Mouse (Mus musculus): ENCODE data around the gene Hoxa4.

Hoxa4 gene

GRCm38 (mm10) chr6:52190906-52191810 lies at the start of gene Hoxa4:
TSS of gene Hoxa4 (minus strand) at chr6:52191753.
- no peak for DNase-seq (ENCODE audit: low spot score in 2 of 2)

DNA sequence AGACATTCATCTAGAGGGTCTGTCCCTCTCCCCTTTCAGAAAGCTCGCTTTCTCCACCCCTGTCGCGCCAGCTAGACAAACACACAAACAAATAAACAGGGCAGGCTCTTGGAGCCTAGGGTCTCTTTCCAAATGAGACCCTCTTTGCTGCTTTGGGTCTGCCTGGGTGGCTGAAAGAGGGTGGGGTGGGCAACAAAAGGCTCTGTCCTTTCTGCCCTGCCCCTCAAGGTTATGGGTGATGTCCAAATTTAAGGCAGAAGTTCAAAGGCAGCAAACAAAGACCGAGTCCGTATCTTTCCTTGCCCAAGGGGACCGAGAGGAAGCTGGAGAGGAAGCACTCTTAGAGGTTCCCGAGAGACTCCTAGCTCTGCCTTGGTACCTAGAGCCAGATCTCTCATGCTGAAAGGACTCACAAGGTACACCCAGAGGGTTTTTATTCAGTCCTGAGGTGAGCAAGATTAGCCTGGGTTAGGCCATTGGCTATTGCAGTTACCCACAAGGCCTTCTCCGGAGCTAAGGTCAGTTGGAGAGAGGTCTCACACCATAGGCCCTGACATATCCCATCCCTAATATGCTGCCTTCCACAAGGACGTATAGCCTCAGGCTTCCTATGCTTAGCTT lies 49.6 kb upstream of the Hoxa4 start:
- DNase-seq (ENCODE audit: low spot score in 2 of 2): no peak

GRCm38 (mm10) chr6:52240389-52241000 lies 48.9 kb upstream of the Hoxa4 start, which contains the start of gene Hoxa10:
TSS of gene Hoxa10 (minus strand) at chr6:52240854.
- no peak for DNase-seq (ENCODE audit: low spot score in 2 of 2)

- DNase-seq (ENCODE audit: low spot score in 2 of 2): no peak
Measured at GRCm38 (mm10) chr6:52239625-52240388, 48.3 kb upstream of the Hoxa4 start.

DNA sequence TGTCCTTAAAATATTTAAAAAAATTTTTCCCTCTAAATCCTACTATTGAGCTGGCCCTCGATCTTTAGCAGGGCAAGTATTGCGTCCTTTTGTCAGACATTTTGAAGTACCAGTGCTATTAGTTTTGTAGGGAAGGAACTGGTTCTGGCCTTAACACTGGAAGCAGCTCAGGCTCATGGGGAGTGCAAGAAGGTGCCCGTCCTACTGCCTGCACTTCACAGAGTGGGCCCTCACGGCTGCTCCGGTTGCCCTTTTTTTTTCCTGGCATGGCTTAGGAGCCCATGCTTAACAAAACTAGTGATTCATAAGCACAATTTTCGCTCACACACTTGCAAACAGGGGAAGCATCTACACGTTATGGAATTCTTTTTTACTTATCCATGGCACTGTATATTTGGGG lies 47.4 kb upstream of the Hoxa4 start:
- no peak for DNase-seq (ENCODE audit: low spot score in 2 of 2)

DNA sequence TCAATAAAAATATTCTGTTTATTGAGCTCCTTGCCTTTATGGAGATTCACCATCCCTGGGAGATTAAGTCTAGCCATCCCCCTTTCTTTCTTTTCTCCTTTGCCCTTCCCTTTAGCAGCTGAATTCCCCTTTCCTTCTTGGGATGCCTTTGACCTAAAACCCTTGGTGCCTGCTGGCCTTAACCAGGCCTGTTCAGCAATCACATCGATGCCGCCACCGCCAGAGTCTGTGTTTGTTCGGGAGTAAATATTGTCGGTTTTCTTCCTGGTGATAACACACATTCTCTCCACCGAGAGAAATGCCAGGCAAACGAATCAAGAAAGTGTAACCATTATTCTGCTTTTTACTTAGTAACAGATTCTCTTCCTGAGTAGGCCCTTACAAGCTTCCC lies 46.6 kb upstream of the Hoxa4 start:
- DNase-seq (ENCODE audit: low spot score in 2 of 2): no peak

DNA sequence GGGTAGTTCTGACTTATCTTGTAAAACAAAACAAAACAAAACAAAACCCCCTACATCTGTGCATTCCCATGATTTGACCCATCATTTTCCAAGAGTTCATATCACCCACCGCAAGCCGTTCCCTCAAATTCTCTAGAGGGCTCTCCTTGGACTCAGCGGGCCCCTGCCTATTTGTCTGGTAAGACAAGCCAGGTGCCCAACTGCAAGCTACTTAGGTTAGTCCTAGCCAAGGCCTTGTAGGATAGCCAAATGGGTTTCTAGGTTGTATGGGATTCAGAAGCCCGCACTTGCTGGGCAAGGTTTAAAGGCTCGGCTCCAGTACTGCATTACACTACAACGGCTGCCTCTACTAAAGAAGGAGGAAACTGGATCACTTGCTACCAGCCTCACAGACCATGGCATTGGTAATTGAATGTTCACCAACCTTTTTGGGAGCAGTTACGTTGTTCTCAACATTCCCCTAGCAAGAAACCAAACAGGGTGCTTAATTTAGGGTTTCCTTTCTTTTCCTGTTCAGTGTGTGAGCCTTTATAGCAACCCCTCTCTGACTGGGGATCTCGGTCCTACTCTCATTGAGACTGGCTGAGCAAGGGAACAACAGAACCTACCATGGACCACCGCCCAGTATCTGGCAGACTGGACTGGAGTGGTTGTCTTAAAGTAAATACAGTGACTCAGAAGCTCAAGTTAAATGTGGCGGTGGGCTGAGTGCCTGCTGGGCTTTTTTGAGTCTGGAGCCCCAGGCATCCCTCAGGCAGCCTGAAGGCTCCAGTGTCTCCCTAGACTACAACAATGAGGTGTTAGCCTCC lies 46.0 kb upstream of the Hoxa4 start:
- no peak for DNase-seq (ENCODE audit: low spot score in 2 of 2)

DNA sequence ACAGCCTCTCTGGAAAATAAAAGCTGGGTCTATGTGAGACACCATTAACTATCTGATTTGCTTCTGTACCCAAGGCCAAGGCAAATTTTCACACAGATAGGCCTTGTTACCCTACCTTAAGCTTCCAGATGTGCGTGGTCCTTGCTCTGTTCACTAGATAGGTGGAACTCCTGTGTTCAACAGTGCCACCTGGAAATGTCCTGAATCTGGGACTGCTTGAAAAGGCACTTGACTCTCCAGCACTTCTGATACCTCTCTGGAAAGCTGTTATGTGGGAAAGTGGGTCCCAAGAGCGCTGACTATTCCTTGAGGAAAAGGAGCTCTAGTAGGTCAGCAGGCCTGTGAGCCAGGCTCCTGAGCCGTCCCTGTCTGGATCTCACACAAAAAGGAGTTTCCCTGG lies 45.3 kb upstream of the Hoxa4 start:
- no peak for DNase-seq (ENCODE audit: low spot score in 2 of 2)

- DNase-seq (ENCODE audit: low spot score in 2 of 2): no peak
Measured at GRCm38 (mm10) chr6:52235866-52236265, 44.3 kb upstream of the Hoxa4 start.

DNA sequence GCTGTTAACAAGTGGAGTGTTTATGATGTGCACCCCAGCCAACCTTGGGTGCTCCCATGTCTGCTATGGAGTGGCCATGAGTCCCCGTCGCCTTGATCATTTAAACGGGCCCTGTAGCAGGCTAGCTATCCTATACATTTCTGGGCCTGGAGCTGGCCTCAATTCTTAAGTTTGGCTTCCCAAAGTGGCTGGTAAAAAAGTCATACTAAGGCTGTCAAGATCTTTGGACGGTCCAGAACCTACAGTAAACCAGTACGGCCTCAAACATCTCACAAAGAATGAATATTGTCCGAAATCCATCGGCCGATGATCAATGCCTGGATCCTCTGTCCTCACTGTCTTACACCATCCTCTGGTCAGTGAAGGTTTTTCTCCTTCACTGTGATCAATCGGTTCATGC lies 43.7 kb upstream of the Hoxa4 start:
- no peak for DNase-seq (ENCODE audit: low spot score in 2 of 2)

- no peak for DNase-seq (ENCODE audit: low spot score in 2 of 2)
Measured at GRCm38 (mm10) chr6:52234428-52235140, 43.0 kb upstream of the Hoxa4 start.

DNA sequence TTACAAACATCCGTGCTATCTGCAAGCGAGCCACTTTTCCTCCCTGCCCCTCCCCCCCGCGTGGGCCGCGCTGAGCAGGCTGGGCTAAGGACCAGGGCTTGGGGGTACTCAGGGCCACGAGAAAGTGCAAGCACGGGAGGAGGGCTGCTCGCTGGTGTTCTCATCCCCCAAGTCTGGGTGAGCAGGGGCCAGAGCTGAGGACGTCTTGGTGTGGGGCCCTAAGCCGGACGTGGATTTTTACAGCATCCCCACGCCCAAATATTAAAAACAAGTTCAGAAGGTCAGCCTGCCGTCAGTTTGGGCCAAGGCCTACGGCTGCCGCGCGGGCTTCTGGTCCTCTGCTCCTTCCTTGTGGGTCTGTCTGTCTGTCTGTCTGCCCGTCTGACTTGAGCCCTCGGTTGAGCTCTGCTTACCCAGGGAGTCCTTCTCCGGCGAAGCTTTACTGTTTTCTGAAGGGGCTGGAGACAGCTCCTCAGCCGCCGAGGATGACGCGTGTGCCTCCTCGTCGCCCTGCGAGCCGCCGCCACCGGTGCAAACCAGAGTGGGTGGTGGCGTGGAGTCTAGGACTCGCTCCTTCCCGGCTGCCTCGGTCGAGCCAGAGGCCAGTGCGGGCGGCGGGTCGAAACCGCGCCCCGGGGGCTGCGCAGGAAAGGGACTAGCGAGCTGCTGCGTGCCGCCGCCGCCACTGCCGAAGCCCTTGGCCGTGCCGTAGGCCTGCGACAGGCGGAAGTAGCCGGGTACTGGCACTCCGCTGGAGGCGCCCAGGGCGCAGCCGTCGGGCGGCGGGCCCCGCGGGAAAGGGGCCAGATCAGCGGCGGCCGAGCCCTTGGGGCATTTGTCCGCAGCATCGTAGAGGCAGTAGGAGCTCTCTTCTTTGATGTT lies 42.2 kb upstream of the Hoxa4 start:
- no peak for DNase-seq (ENCODE audit: low spot score in 2 of 2)

- no peak for DNase-seq (ENCODE audit: low spot score in 2 of 2)
Measured at GRCm38 (mm10) chr6:52232984-52233545, 41.5 kb upstream of the Hoxa4 start.

DNA sequence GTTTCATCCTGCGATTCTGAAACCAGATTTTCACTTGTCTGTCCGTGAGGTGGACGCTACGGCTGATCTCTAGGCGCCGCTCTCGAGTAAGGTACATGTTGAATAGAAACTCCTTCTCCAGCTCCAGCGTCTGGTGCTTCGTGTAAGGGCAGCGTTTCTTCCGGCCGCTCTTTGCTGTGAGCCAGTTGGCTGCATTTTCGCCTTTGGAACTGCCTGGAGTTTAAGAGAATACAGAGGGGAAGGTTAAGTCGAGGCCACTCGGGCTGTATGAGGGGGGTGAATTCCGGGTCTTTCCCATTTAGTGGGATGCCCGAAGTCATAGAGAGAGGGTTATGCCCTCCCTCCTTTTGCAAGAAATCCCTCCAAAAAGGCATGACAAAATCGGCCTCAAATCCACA lies 41.0 kb upstream of the Hoxa4 start:
- DNase-seq (ENCODE audit: low spot score in 2 of 2): no peak

DNA sequence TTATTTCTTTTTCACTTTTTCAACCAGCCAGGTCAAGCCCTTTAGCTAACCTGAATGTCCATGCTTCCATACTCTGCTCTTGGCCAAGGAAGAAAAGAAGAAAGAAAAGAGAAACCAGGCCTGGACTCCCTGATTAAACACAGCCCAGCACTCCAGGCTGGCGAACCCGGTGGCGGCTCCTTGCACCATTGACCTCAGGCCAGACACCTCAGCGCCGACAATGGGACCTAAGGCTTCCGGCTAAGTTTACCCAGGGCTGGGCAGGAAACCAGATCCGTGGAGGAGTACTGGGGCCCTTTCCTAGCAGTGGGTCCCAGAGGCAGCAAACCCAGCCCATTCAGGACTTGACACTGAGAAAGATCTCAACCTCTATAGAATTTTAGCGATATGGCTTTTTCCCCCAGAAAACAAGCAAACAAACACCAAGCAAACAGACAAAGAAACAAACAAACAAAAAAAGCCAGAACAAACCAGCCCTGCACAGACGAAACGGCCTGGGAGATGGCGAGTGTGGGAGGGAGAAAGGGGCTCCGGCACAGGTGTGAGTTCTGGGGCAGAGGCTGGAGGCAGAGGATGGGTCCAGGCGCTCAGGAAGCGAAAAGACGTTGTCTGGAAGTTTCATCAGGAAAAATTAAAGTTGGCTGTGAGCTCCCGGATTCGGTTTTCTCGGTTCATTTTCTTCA lies 40.5 kb upstream of the Hoxa4 start:
- no peak for DNase-seq (ENCODE audit: low spot score in 2 of 2)

- no peak for DNase-seq (ENCODE audit: low spot score in 2 of 2)
Measured at GRCm38 (mm10) chr6:52230516-52231165, 39.1 kb upstream of the Hoxa4 start, which contains the start of gene Hoxa9. TSS of gene Hoxa9 (minus strand) at chr6:52231089.

- no peak for DNase-seq (ENCODE audit: low spot score in 2 of 2)
Measured at GRCm38 (mm10) chr6:52229558-52230416, 38.2 kb upstream of the Hoxa4 start.
